Mouse (Mus musculus): ENCODE data around the gene Spc24.
"Not testable (repeated sequence)": the region's sequence is repeated elsewhere in the genome, so short reads cannot be mapped to it uniquely, and the experiment has no call there.

Spc24 gene

GRCm38 (mm10) chr9:21784517-21785307 lies 24.6 kb upstream of the Spc24 start:
- in situ Hi-C loops (cut with MboI, MseI): no loop called here

GRCm38 (mm10) chr9:21781657-21782468 lies 21.8 kb upstream of the Spc24 start:
- in situ Hi-C loops (cut with MboI, MseI): no loop called here

GRCm38 (mm10) chr9:21777726-21778125 lies 17.6 kb upstream of the Spc24 start:
- in situ Hi-C loops (cut with MboI, MseI): no loop called here

GRCm38 (mm10) chr9:21774353-21774752 lies 14.2 kb upstream of the Spc24 start:
- in situ Hi-C loops (cut with MboI, MseI): no loop called here

- in situ Hi-C loops (cut with MboI, MseI): not testable (repeated sequence)
These were observed 13.3 kb upstream of the Spc24 start for GRCm38 (mm10) chr9:21773396-21773795.

- in situ Hi-C loops (cut with MboI, MseI): no loop called here
These were observed 9.6 kb upstream of the Spc24 start for GRCm38 (mm10) chr9:21769558-21770183.

- in situ Hi-C loops (cut with MboI, MseI): no loop called here
These were observed 8.7 kb upstream of the Spc24 start for GRCm38 (mm10) chr9:21768511-21769411.

GRCm38 (mm10) chr9:21767896-21768295 lies 7.8 kb upstream of the Spc24 start:
- in situ Hi-C loops (cut with MboI, MseI): no loop called here

GRCm38 (mm10) chr9:21764084-21764999 lies 4.2 kb upstream of the Spc24 start:
- in situ Hi-C loops (cut with MboI, MseI): no loop called here

GRCm38 (mm10) chr9:21762135-21762534 lies 2.0 kb upstream of the Spc24 start:
- in situ Hi-C loops (cut with MboI, MseI): no loop called here

- in situ Hi-C loops (cut with MboI, MseI): no loop called here
These were observed 385 bp downstream of the Spc24 start for GRCm38 (mm10) chr9:21759718-21760117.

GRCm38 (mm10) chr9:21758576-21759529 lies 1.2 kb downstream of the Spc24 start:
- in situ Hi-C loops (cut with MboI, MseI): no loop called here

GRCm38 (mm10) chr9:21754516-21755321 lies 5.4 kb downstream of the Spc24 start:
- in situ Hi-C loops (cut with MboI, MseI): no loop called here

- in situ Hi-C loops (cut with MboI, MseI): no loop called here
These were observed 6.1 kb downstream of the Spc24 start for GRCm38 (mm10) chr9:21754003-21754402.

GRCm38 (mm10) chr9:21752252-21752792 lies 7.8 kb downstream of the Spc24 start:
- in situ Hi-C loops (cut with MboI, MseI): no loop called here

GRCm38 (mm10) chr9:21751347-21751746 lies 8.8 kb downstream of the Spc24 start:
- in situ Hi-C loops (cut with MboI, MseI): no loop called here

GRCm38 (mm10) chr9:21750370-21750769 lies 9.7 kb downstream of the Spc24 start:
- in situ Hi-C loops (cut with MboI, MseI): no loop called here
